In genomic region chr5:90785659-90786588, GRCm38 (mm10) we compare ENCODE assay signal across 8 mouse cellular contexts. TPM values are rescaled to one million over a fixed set of nuclear protein-coding genes. Genes with fewer than 3 reads are reported as not detected.
DNase-seq lines count a peak whose midpoint lies in the region; ATAC-seq and TF ChIP-seq lines count a peak whose summit lies in the region.

Cxcl3 (plus strand) TSS chr5:90786103.

- peak within 1 kb of the TSS; percentile 85 for H3K4me2 ChIP-seq in heart, embryonic 16.5 days (ENCODE audit: low read depth, low read length)

- no peaks in the 10 kb centered on the region for H3K36me3 ChIP-seq in heart, embryonic 16.5 days (ENCODE audit: control insufficient read depth, insufficient read depth)

- TF ChIP-seq CTCF in gastrocnemius, adult 2 months (IDR thresholded peaks at IDR 0.05), result peak; percentile 9; the same call in 1 of the 2 replicates

- peaks cover 3% of the 10 kb centered on the region; the same call in 1 of the 2 replicates for H3K4me1 ChIP-seq in heart, embryonic 16.5 days (ENCODE audit: control insufficient read depth, insufficient read depth, low read length)

- intact Hi-C loops in gastrocnemius, adult 2 months (cut with DNase I), result loop anchor here (5.0 kb wide), 1 partner anchor 124 kb away; no protein-coding TSS in a partner anchor
- intact Hi-C loops in gastrocnemius, postnatal 14 days (cut with DNase I; ENCODE audit: low total_unique reads), result loop anchor here (5.0 kb wide), 1 partner anchor 124 kb away; no protein-coding TSS in a partner anchor

- no peaks in the 10 kb centered on the region for H3K27me3 ChIP-seq in heart, embryonic 16.5 days (ENCODE audit: control insufficient read depth, insufficient read depth, low read length)

- ATAC-seq in heart, embryonic 16.5 days (replicated peaks; ENCODE audit: extremely low read depth, insufficient read depth, low FRiP score), result no peak
- ATAC-seq in megakaryocyte progenitor cell, adult 5-6 weeks (replicated peaks; ENCODE audit: poor library complexity), result peak; percentile 49

- H3K9ac ChIP-seq in heart, embryonic 16.5 days (ENCODE audit: low read length), result peak within 1 kb of the TSS; percentile 38; the same call in 1 of the 2 replicates

- WGBS in heart, embryonic 16.5 days, result 16% methylated on average over 25 of the region's 26 CpGs

- H3K9me3 ChIP-seq in heart, embryonic 16.5 days (replicated peaks; ENCODE audit: control insufficient read depth, low read length), result no peaks in the 10 kb centered on the region; the same call in 1 of the 2 replicates

- peak within 1 kb of the TSS; percentile 32; the same call in 1 of the 2 replicates for H3K4me3 ChIP-seq in gastrocnemius, adult 2 months
- peak within 1 kb of the TSS; percentile 50 for H3K4me3 ChIP-seq in heart, embryonic 16.5 days (ENCODE audit: low read length)

- H3K27ac ChIP-seq in gastrocnemius, adult 2 months, result no peak within 1 kb of the TSS
- H3K27ac ChIP-seq in heart, embryonic 16.5 days (ENCODE audit: low read length), result no peak within 1 kb of the TSS

- DNase-seq in gastrocnemius, adult 2 months, result no peak
- DNase-seq in gastrocnemius, postnatal 25 days, result no peak
- DNase-seq in brain, adult 2 months (ENCODE audit: low read depth, low spot score), result peak; percentile 17
- DNase-seq in kidney, postnatal 36 days, result peak; percentile 69 to 79
- peak; percentile 19 for DNase-seq in yolk sac, embryonic 10.5 days (ENCODE audit: low spot score)
- no peak for DNase-seq in gastrocnemius, postnatal 14 days

RNA-seq across cellular contexts. Expression of gene Cxcl3, which starts in this region (rescaled TPM):
- total RNA-seq in gastrocnemius, adult 2 months (2021), result not detected
- total RNA-seq in gastrocnemius, postnatal 25 days (2021), result not detected
- 0.24 TPM in 1 of 2 replicates, not detected in the other for polyA plus RNA-seq in heart, embryonic 16.5 days (2015; fragmentation: Nextera tagmentation; extraction: Ambion mirVana)
- total RNA-seq in megakaryocyte progenitor cell, adult 5-6 weeks (2015), result not detected in 2 replicates
- not detected in 2 replicates for total RNA-seq in megakaryocyte progenitor cell, adult 5-6 weeks (2017)
- not detected for total RNA-seq in gastrocnemius, postnatal 14 days (2021)

Comparison
In these comparisons a context has a peak if more than half of its experiments do, and no peak if none do; other contexts are left out.
1. Peak in ATAC-seq in megakaryocyte progenitor cell, adult 5-6 weeks; RNA of the gene not detected or under 1 TPM.
2. DNase-seq: peak in brain, adult 2 months (single experiment), kidney, postnatal 36 days (2 of 2) and yolk sac, embryonic 10.5 days (single experiment); none in gastrocnemius, adult 2 months (single experiment), gastrocnemius, postnatal 25 days (single experiment) and gastrocnemius, postnatal 14 days (single experiment).